Mouse (Mus musculus) cerebellum, adult 2 months (tissue): Measurements from ENCODE around the gene Fank1. TPM values are rescaled to one million over a fixed set of nuclear protein-coding genes. Genes with fewer than 3 reads are reported as not detected.
A peak's percentile ranks its signal among the peaks of the same experiment; 100 is the strongest.

Source experiments
- DNase-seq, 2 experiments: peaks; one replicate each; pipeline ENCODE4 v3.0.0; 2021
- H3K27ac ChIP-seq: fragments of 200-500 bp; 2 replicates; pipeline ENCODE4 v1.5.1; 2012; ENCODE audit warnings: low read length, control low read depth, inconsistent platforms; ENCODE audit not compliant: insufficient read depth
- H3K27me3 ChIP-seq: fragments of 200-500 bp; 2 replicates; pipeline ENCODE4 v1.6.1; 2012; ENCODE audit warnings: inconsistent platforms, mild to moderate bottlenecking, low read length, moderate library complexity; ENCODE audit not compliant: control insufficient read depth, insufficient read depth
- H3K4me1 ChIP-seq: fragments of 200-500 bp; 2 replicates; pipeline ENCODE4 v1.6.1; 2011; ENCODE audit warnings: low read length; ENCODE audit not compliant: control insufficient read depth, insufficient read depth
- H3K4me3 ChIP-seq: fragments of 200-500 bp; replicated peaks from 2 replicates; pipeline ENCODE3; 2011; ENCODE audit warnings: mild to moderate bottlenecking, low read depth, low read length, control low read depth; ENCODE audit not compliant: insufficient read depth
- CTCF ChIP-seq: fragments of 200-500 bp; IDR thresholded peaks from 2 replicates; pipeline ENCODE4 v1.5.1; 2011; ENCODE audit warnings: low read depth, mild to moderate bottlenecking, control low read depth, low read length, moderate library complexity, borderline replicate concordance; ENCODE audit not compliant: insufficient read depth
- POLR2A ChIP-seq: fragments of 200-500 bp; IDR thresholded peaks from 2 replicates; pipeline ENCODE4 v1.6.1; 2011; ENCODE audit warnings: low read length, control low read depth, borderline replicate concordance; ENCODE audit not compliant: insufficient read depth
- WGBS: fragments of 180-500 bp; shearing (Covaris S2); methylation state at CpG from one replicate; pipeline ENCODE4 v1.1.7; 2018; 5-methylcytosine and 5-hydroxymethylcytosine counted together
- polyA plus RNA-seq: library from polyadenylated mRNA; depleted of rRNA; stranded (reverse); fragments of >200 nt; gene quantifications from 2 replicates; pipeline ENCODE4 v1.2.3, GENCODE M21; 2012

Fank1 gene
- polyA plus RNA-seq, 1 experiment, result 1.5 TPM

DNA sequence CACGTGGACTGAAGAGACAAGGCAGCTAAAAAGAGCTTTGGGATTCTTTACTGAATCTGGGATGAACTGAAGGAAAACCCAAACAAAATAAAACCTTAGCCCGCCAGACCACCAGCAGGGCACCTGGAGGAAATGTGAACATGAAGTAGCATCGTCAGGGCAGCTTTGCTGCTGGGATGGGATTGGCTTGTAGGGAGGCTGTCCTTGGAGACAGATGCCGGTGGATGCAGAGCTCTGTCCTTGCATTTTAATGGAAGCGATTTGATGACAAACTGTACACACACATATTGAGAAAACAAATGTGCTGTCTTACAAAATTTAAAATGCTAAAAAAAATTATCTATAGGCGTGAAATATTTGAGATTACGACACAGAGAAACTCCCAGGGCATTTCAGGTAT, 36.3 kb downstream of the Fank1 start:
- no peak for TF ChIP-seq CTCF
- no peak for TF ChIP-seq POLR2A
- Histone ChIP-seq H3K27ac (no peak overlapping the region), H3K27me3 (no peaks in the 10 kb centered on the region), H3K4me3 (no peak overlapping the region), H3K4me1 (no peaks in the 10 kb centered on the region)
- DNase-seq, result no peak
- WGBS, result 76% methylated on average over 7 of the region's 7 CpGs

DNA sequence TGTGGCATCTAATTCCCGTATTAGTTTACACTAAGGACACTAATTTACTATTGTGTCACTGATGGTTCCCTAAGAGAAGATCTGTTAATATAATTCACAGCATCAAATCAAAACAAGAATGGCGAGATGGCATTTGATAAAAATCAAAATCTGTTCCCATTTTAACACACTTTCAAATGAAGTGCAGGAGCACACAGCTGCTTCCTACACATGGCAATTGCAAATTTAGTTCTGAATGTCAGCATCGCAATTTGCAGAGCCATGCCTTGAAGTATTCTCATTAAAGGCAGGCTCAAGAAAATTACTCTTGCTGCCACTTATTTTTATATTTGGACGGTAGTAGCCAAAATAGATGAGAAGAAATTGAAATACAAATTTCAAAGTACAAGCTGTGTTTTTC, 36.7 kb downstream of the Fank1 start:
- TF ChIP-seq CTCF (no peak), POLR2A (no peak)
- Histone ChIP-seq H3K27me3 (no peaks in the 10 kb centered on the region), H3K27ac (no peak overlapping the region)

DNA sequence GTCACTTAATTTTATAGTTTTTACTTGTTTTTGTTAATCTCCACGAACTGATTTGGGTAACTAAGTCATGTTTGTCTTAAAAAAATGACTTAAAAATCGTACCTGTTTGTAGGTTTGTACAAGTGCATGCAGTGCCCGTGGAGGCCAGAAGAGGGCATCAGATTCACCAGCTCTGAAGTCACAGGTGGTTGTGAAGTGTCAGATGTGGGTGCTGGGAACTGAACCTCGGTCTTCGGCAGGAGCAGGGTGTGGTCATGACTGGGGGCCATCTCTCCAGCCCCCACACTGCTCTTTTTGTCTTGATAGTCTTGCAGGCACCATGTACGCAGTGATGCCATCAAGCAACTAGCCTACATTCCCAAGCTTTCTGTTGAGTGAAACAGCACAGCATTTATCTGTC, 47.1 kb downstream of the Fank1 start:
- WGBS, result 88% methylated on average over 6 of the region's 6 CpGs
- no peaks in the 10 kb centered on the region for H3K27me3 ChIP-seq
- no peak for DNase-seq
- H3K4me3 ChIP-seq, result no peak overlapping the region
- H3K4me1 ChIP-seq, result no peaks in the 10 kb centered on the region
- no peak overlapping the region for H3K27ac ChIP-seq
- TF ChIP-seq CTCF (no peak; the same call in 1 of the 2 replicates), POLR2A (no peak)

More for the DNA sequence above, 36.7 kb downstream of the Fank1 start:
- no peak for DNase-seq
- no peak overlapping the region for H3K4me3 ChIP-seq
- no peaks in the 10 kb centered on the region for H3K4me1 ChIP-seq
- 90% methylated on average over 4 of the region's 4 CpGs for WGBS

DNA sequence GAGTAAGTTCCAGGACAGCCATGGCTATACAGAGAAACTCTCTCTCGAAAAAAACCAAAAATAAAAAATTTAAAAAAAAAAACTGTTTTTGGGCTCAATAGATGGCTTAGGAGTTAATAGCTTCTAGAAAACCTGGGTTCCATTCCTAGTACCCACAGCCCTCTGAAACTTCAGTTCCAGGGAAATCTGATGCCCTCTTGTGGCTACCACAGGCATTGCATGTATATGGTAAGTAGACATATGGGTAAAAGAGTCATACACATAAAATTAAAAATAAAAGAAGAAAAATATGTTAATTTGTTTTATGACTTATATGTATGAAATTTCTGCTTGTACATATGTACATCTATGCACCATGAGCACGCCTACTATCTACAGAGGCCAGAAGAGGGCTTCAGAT, 47.9 kb downstream of the Fank1 start:
- WGBS, result 98% methylated on average over 2 of the region's 2 CpGs
- Histone ChIP-seq H3K4me3 (no peak overlapping the region), H3K4me1 (no peaks in the 10 kb centered on the region), H3K27me3 (no peaks in the 10 kb centered on the region), H3K27ac (no peak overlapping the region)
- DNase-seq, result no peak
- TF ChIP-seq CTCF (no peak), POLR2A (no peak)

DNA sequence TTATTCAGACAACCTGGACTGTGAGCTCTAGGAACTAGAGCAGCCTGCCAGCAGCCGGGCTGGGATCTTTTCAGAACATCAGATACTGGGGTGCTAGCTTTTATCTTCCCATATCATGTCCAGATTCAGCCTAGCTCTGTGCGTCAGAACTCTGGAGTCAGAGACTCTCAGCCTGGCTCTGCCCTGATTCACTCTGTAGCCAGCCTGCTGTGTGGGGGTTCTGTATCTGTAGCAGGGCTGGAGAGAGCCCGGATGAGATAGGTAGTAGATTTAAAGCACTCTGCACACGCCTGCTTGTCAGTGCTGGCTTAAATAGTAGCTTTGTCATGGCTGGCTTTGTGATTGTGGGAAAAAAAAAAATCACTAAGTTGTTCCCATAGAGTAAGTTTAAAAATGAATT, 51.9 kb downstream of the Fank1 start:
- 50% methylated on average over 4 of the region's 4 CpGs for WGBS
- no peak for TF ChIP-seq CTCF
- no peak for TF ChIP-seq POLR2A
- Histone ChIP-seq H3K27me3 (no peaks in the 10 kb centered on the region), H3K4me3 (no peak overlapping the region), H3K4me1 (no peaks in the 10 kb centered on the region), H3K27ac (no peak overlapping the region)
- no peak for DNase-seq

DNA sequence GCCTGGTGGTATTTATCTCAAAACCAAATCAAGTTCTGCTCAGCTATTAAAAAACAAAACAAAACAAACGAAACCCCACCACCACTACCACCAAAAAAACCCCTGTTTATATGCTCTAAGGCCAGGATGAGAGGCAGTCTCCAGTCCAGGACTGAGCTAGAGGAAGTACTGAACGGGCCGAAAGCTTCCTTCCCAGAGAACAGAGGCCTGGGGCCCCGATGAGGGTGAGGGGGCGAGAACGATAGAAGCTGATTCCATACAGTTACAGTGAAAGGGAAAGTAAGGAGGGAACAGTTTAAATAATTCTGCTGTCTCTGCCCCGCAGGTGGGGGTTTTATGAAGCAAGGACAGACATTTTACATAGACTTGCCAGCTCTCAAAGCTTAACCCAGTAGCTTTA, 52.9 kb downstream of the Fank1 start:
- DNase-seq, result no peak
- Histone ChIP-seq H3K27ac (no peak overlapping the region), H3K4me1 (no peaks in the 10 kb centered on the region), H3K27me3 (no peaks in the 10 kb centered on the region), H3K4me3 (no peak overlapping the region)
- WGBS, result 80% methylated on average over 7 of the region's 7 CpGs
- no peak for TF ChIP-seq POLR2A
- TF ChIP-seq CTCF, result no peak

DNA sequence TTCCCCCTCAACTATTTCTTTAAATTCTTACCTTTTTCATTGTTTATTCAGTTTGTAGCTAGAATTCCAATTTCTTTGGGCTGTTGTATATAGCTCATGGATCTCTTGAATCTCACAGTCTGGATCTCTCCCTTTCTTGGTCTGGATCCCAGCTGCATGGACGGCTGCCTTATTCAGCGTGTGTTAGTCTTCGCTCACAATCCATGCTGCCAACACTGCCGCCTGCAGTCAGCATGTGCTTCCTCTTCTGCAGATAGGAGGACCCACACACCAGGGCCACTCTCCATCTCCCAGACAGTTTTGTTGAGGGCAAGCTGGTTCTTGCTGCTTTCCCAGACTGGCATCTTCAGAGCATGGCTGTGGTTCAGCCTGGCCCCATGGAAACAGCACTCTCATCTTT, 62.9 kb downstream of the Fank1 start:
- WGBS, result 9% methylated on average over 4 of the region's 4 CpGs
- H3K27me3 ChIP-seq, result no peaks in the 10 kb centered on the region

DNA sequence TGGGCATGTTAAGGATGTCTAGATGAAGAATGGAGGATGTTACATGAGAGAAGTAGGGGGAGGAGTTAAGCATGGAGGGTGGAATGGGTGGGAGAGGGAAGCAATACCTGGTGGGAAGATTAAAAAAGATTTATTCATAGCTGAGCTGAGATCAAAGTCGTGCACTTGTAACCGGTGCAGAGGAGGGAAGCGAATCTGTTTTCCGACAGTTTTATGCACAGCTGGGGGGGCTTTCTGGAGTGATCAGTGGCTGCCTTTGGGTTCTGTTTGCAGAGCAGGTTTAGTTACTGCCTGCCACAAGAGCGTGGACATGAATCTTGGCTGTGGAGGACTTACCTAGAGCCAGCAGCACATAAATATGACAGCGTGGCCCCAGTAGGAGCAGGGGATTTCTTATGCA, 65.4 kb downstream of the Fank1 start:
- H3K4me3 ChIP-seq, result no peak overlapping the region
- no peaks in the 10 kb centered on the region for H3K4me1 ChIP-seq
- 70% methylated on average over 6 of the region's 6 CpGs for WGBS
- TF ChIP-seq CTCF, result no peak
- TF ChIP-seq POLR2A, result no peak
- no peak for DNase-seq
- no peak overlapping the region for H3K27ac ChIP-seq
- H3K27me3 ChIP-seq, result no peaks in the 10 kb centered on the region

More for the DNA sequence above, 62.9 kb downstream of the Fank1 start:
- H3K4me1 ChIP-seq, result no peaks in the 10 kb centered on the region
- no peak overlapping the region for H3K27ac ChIP-seq
- TF ChIP-seq POLR2A (no peak), CTCF (peak; percentile 39)
- peak in 1 of 2 experiments; percentile 5 for DNase-seq
- H3K4me3 ChIP-seq, result no peak overlapping the region

DNA sequence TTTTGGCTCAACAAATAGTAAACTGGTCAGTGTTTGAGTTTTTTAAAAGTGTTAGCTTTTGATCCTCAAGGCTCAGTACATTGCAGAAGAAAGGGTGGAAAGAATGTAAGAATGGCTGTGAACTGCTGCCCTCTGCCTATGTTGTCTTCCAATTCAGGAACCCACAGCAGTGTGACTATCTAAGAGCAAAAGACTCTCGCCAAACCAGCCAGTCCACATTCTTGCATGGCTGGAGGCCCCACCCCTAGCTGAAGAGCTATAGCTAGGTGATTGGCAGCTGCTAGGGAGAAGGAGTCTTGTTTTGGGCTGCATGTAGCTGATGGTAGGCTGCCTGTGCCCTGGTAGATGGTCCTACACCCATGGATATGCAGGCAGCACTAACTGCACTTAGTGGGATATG, 70.5 kb downstream of the Fank1 start:
- no peak for DNase-seq
- H3K27me3 ChIP-seq, result no peaks in the 10 kb centered on the region
- no peaks in the 10 kb centered on the region for H3K4me1 ChIP-seq
- no peak for TF ChIP-seq CTCF
- TF ChIP-seq POLR2A, result no peak
- WGBS, result 70% methylated on average over 1 of the region's 1 CpGs
- H3K4me3 ChIP-seq, result no peak overlapping the region
- H3K27ac ChIP-seq, result no peak overlapping the region
